Mouse (Mus musculus): Measurements from ENCODE around the gene Rarb. TPM values are rescaled to one million over a fixed set of nuclear protein-coding genes. Genes with fewer than 3 reads are reported as not detected.
A peak's percentile ranks its signal among the peaks of the same experiment; 100 is the strongest.

Gene Rarb
- polyA plus RNA-seq, 1 experiment from 2014 or later: 19.3 TPM

- H3K36me3 ChIP-seq (ENCODE audit: insufficient read depth, low read length): no peaks in the 10 kb centered on the region
- no peaks in the 10 kb centered on the region for H3K27me3 ChIP-seq (ENCODE audit: insufficient read depth, low read length)
- peaks cover 6% of the 10 kb centered on the region; the same call in 1 of the 2 replicates for H3K4me1 ChIP-seq (replicated peaks; ENCODE audit: insufficient read depth, low read length)
- ATAC-seq (replicated peaks; ENCODE audit: low FRiP score, low read depth) (no peak), DNase-seq (ENCODE audit: low spot score) (no peak)
- no peak overlapping the region for H3K4me2 ChIP-seq (ENCODE audit: low read length)
- no peaks in the 10 kb centered on the region for H3K9me3 ChIP-seq (replicated peaks; ENCODE audit: low read length)
- no peak overlapping the region for H3K9ac ChIP-seq (ENCODE audit: low read depth, low read length)
- no peak overlapping the region for H3K4me3 ChIP-seq (replicated peaks; ENCODE audit: low read depth, low read length)
- no peak overlapping the region for H3K27ac ChIP-seq
- 26% methylated on average over 3 of the region's 3 CpGs for WGBS
- no peak for TF ChIP-seq CTCF (IDR thresholded peaks at IDR 0.05; ENCODE audit: low read depth)
These were observed 303.2 kb downstream of the Rarb start for GRCm38 (mm10) chr14:16515731-16516130.

DNA sequence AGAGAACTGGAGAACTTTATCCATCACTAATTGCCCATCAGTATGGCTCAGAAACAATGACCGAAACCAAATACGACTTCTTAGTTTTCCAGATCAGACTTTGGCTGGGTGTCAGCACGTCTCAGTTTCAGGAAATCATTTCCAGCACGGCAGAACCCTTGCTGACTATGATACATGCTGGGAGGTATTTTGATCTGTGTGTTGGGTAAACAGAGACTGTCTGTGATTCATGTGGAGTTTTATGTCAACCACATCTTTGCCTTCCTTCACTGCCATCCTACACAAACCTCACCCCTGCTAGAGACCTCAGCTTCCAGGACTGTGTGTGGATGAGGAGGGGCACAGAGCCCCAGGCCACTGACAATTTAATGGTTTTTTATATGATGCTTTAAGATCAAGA, 308.4 kb downstream of the Rarb start:
- DNase-seq (ENCODE audit: low spot score) (peak; percentile 35), ATAC-seq (replicated peaks; ENCODE audit: low FRiP score, low read depth) (no peak)
- Histone ChIP-seq H3K4me3 (replicated peaks; ENCODE audit: low read depth, low read length) (no peak overlapping the region), H3K4me2 (ENCODE audit: low read length) (no peak overlapping the region), H3K9ac (ENCODE audit: low read depth, low read length) (no peak overlapping the region), H3K9me3 (replicated peaks; ENCODE audit: low read length) (no peaks in the 10 kb centered on the region), H3K36me3 (ENCODE audit: insufficient read depth, low read length) (peaks cover 8% of the 10 kb centered on the region), H3K27me3 (ENCODE audit: insufficient read depth, low read length) (no peaks in the 10 kb centered on the region), H3K4me1 (replicated peaks; ENCODE audit: insufficient read depth, low read length) (0 out of 2 replicates have a peak, but pooled peaks cover under 1% of the 10 kb centered on the region), H3K27ac (no peak overlapping the region)
- no peak for TF ChIP-seq CTCF (IDR thresholded peaks at IDR 0.05; ENCODE audit: low read depth)
- 27% methylated on average over 4 of the region's 4 CpGs for WGBS

DNA sequence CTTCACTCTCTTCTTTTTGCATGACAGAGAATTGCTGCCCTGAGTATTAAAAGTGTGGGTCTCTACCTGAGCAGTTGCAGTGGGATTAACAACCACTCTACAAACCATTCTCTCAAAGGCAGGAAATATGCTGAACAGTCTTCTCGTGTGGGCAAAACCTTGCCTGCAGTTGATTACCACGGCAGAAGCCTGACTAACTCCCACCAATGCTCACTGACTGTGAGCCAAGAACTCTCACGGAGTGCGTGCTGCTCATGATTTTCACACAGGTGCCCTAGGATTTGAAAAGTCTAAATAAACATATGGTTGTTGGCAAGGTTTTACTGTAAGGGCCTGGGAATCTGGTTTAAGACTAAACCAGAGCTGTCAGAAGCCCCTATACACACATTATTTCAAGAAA, 309.1 kb downstream of the Rarb start:
- H3K36me3 ChIP-seq (ENCODE audit: insufficient read depth, low read length): peaks cover 8% of the 10 kb centered on the region
- 60% methylated on average over 4 of the region's 4 CpGs for WGBS
- ATAC-seq (replicated peaks; ENCODE audit: low FRiP score, low read depth) (no peak), DNase-seq (ENCODE audit: low spot score) (no peak)
- H3K4me1 ChIP-seq (replicated peaks; ENCODE audit: insufficient read depth, low read length): no peaks in the 10 kb centered on the region
- no peak overlapping the region for H3K4me3 ChIP-seq (replicated peaks; ENCODE audit: low read depth, low read length)
- no peaks in the 10 kb centered on the region for H3K27me3 ChIP-seq (ENCODE audit: insufficient read depth, low read length)
- no peak overlapping the region for H3K27ac ChIP-seq
- no peak for TF ChIP-seq CTCF (IDR thresholded peaks at IDR 0.05; ENCODE audit: low read depth)
- no peak overlapping the region for H3K9ac ChIP-seq (ENCODE audit: low read depth, low read length)
- H3K4me2 ChIP-seq (ENCODE audit: low read length): no peak overlapping the region
- no peaks in the 10 kb centered on the region for H3K9me3 ChIP-seq (replicated peaks; ENCODE audit: low read length)

DNA sequence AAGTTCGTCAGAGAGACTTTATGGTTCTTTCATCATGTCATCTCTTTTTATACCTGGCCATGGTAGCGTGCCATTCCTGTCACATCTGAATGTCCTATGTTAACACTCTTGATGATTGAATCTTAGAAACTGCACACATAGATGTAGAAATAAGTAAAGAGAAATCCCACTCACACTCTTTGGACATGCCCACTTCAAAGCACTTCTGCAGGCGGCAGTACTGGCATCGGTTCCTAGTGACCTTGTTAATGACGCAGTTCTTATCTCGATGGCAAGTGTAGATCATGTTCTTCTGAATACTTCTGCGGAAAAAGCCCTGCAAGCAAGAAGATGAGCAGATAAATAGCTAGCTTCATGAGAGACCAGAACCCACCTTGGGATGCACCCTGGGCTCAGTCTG, 310.2 kb downstream of the Rarb start:
- TF ChIP-seq CTCF (IDR thresholded peaks at IDR 0.05; ENCODE audit: low read depth): no peak
- H3K9ac ChIP-seq (ENCODE audit: low read depth, low read length): no peak overlapping the region
- H3K9me3 ChIP-seq (replicated peaks; ENCODE audit: low read length): no peaks in the 10 kb centered on the region
- H3K36me3 ChIP-seq (ENCODE audit: insufficient read depth, low read length): peaks cover 8% of the 10 kb centered on the region
- H3K4me1 ChIP-seq (replicated peaks; ENCODE audit: insufficient read depth, low read length): no peaks in the 10 kb centered on the region
- no peak overlapping the region for H3K4me3 ChIP-seq (replicated peaks; ENCODE audit: low read depth, low read length)
- H3K27ac ChIP-seq: no peak overlapping the region
- no peaks in the 10 kb centered on the region for H3K27me3 ChIP-seq (ENCODE audit: insufficient read depth, low read length)
- WGBS: 92% methylated on average over 7 of the region's 7 CpGs
- no peak overlapping the region for H3K4me2 ChIP-seq (ENCODE audit: low read length)
- no peak for DNase-seq (ENCODE audit: low spot score)
- ATAC-seq (replicated peaks; ENCODE audit: low FRiP score, low read depth): no peak

GRCm38 (mm10) chr14:16497226-16497661, 321.7 kb downstream of the Rarb start:
- Histone ChIP-seq H3K4me2 (ENCODE audit: low read length) (no peak overlapping the region), H3K27ac (no peak overlapping the region), H3K4me1 (replicated peaks; ENCODE audit: insufficient read depth, low read length) (no peaks in the 10 kb centered on the region), H3K9ac (ENCODE audit: low read depth, low read length) (no peak overlapping the region), H3K27me3 (ENCODE audit: insufficient read depth, low read length) (no peaks in the 10 kb centered on the region), H3K9me3 (replicated peaks; ENCODE audit: low read length) (peaks cover 5% of the 10 kb centered on the region; the same call in 1 of the 2 replicates), H3K4me3 (replicated peaks; ENCODE audit: low read depth, low read length) (no peak overlapping the region), H3K36me3 (ENCODE audit: insufficient read depth, low read length) (0 out of 2 replicates have a peak, but pooled peaks cover 2% of the 10 kb centered on the region)
- no peak for TF ChIP-seq CTCF (IDR thresholded peaks at IDR 0.05; ENCODE audit: low read depth)
- DNase-seq (ENCODE audit: low spot score) (no peak), ATAC-seq (replicated peaks; ENCODE audit: low FRiP score, low read depth) (no peak)
- WGBS: 37% methylated on average over 2 of the region's 2 CpGs

- peak; percentile 34 for DNase-seq (ENCODE audit: low spot score)
- no peaks in the 10 kb centered on the region for H3K36me3 ChIP-seq (ENCODE audit: insufficient read depth, low read length)
- peak overlapping the region; percentile 27; the same call in 1 of the 2 replicates for H3K27ac ChIP-seq
- 51% methylated on average over 8 of the region's 8 CpGs for WGBS
- H3K4me1 ChIP-seq (replicated peaks; ENCODE audit: insufficient read depth, low read length): 0 out of 2 replicates have a peak, but pooled peaks cover 4% of the 10 kb centered on the region
- no peak overlapping the region for H3K4me3 ChIP-seq (replicated peaks; ENCODE audit: low read depth, low read length)
- H3K27me3 ChIP-seq (ENCODE audit: insufficient read depth, low read length): no peaks in the 10 kb centered on the region
- peak; percentile 81; the same call in 1 of the 2 replicates for ATAC-seq (replicated peaks; ENCODE audit: low FRiP score, low read depth)
- no peaks in the 10 kb centered on the region for H3K9me3 ChIP-seq (replicated peaks; ENCODE audit: low read length)
- no peak for TF ChIP-seq CTCF (IDR thresholded peaks at IDR 0.05; ENCODE audit: low read depth)
- H3K4me2 ChIP-seq (ENCODE audit: low read length): no peak overlapping the region
- no peak overlapping the region for H3K9ac ChIP-seq (ENCODE audit: low read depth, low read length)
These were observed 335.1 kb downstream of the Rarb start for GRCm38 (mm10) chr14:16483656-16484380.
